Mouse (Mus musculus) left cerebral cortex, postnatal 36 days (tissue): Measurements from ENCODE around the gene 1810062G17Rik. TPM values are rescaled to one million over a fixed set of nuclear protein-coding genes. Genes with fewer than 3 reads are reported as not detected.
A peak's percentile ranks its signal among the peaks of the same experiment; 100 is the strongest.

ENCODE experiments used
- DNase-seq, 2 experiments: peaks; one replicate each; pipeline ENCODE4 v3.0.0; 2021 to 2022; ENCODE audit warnings: low spot score in 2 of 2, mixed read lengths in 1 of 2
- intact Hi-C: fragments of 180-260 bp; cut with DNase I; formaldehyde crosslinking; loops from one replicate; pipeline ENCODE4 v1.15.1; 2025
- microRNA-seq: library from miRNA; unstranded; fragments of <30 nt; microRNA quantifications from one replicate; pipeline ENCODE4 v1.2.0, GENCODE M21; 2022
- total RNA-seq, 2 experiments: library from RNA; stranded (reverse); gene quantifications; 2 replicates each; pipeline ENCODE4 v1.2.3; 2021

Gene 1810062G17Rik
- total RNA-seq, 2 experiments from 2014 or later = not detected

DNA sequence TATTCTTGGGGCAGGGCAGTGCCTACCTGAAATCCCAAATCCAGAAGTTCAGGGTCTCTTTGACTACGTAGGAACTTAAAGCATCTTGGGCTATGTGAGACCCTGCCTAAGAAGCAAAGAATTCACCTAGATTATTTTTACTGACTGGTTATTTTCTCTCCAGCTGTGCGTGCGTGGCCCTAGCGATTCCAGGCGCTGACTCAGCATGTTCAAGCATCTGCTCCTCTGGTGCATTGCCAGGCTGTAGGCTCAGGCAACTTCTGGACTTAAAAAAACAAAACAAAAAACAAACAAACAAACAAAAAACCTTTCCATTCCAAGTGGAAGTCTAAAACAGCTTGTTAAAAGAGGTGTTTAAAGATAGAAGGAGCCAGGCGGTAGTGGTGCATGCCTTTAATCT, 22.5 kb downstream of the 1810062G17Rik start:
- DNase-seq = no peak
- intact Hi-C loops = loop anchor here (5.0 kb wide), 1 partner anchor 316 kb away; no protein-coding TSS in a partner anchor

DNA sequence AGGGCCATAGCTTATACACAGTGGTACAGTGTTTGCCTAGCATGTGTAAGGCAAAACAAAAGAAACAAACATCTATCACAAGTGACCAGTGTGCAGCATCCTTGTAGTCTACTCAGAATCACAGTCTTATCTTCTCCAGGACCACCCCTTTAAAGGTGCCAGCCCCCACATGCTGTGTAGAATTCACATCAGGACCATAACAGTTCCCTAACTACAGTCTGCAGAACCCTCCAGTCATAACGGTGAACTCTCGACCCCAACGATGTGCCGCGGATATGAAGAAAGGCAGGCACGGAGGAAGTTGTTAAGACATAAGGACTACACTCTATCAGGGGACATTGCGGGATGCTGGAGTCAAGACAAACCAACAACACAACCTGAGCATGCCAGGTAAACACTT, 23.7 kb downstream of the 1810062G17Rik start:
- intact Hi-C loops = loop anchor here (5.0 kb wide), 1 partner anchor 317 kb away; no protein-coding TSS in a partner anchor
- DNase-seq = no peak

- DNase-seq = no peak
- intact Hi-C loops = no loop called here
Measured at GRCm38 (mm10) chr3:36500976-36501375, 25.2 kb downstream of the 1810062G17Rik start.

GRCm38 (mm10) chr3:36501546-36501945, 25.8 kb downstream of the 1810062G17Rik start:
- no peak for DNase-seq
- intact Hi-C loops = no loop called here

- DNase-seq = no peak
- intact Hi-C loops = no loop called here
Measured at GRCm38 (mm10) chr3:36505306-36505705, 29.6 kb downstream of the 1810062G17Rik start.

DNA sequence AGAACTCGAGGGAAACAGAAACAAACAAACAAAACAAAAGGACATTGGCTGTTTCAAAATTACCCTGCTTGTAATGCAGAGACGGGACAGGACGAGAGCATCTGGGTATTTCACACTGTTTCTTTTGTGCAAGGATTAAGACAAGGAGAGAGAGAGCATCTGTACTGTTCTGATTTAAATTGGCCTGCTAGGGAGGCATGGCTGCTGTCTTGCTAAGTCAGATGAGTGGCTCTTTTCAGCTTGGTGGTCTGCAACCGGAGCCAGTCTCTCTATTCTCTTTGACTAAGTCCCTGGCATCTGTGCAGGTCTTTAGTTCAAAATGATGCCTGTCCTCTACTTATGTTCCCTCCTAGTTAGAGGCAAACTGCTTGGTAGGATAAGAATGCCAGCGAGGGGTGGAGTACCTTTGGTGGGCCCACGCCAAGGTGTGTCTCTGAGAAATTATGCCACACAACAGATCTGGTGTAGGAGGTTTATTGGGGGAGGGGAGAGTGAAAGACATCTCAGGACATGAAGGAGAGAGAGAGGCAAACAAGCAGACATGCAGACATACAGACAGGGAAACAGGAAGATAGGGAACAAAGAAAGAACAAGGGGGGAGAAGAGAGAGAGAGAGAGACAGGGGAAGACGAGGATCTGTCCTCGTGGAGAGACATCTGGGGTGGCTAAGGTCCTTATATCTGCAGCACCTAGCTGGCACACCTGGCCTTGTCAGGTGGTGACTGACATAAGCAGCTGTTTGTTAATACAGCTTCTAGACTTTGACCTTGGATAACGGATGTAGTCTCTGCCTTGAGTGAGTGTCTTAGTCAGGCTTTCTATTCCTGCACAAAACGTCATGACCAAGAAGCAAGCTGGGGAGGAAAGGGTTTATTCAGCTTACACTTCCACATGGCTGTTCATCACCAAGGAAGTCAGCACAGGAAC, 30.3 kb downstream of the 1810062G17Rik start:
- intact Hi-C loops = no loop called here
- DNase-seq = no peak

DNA sequence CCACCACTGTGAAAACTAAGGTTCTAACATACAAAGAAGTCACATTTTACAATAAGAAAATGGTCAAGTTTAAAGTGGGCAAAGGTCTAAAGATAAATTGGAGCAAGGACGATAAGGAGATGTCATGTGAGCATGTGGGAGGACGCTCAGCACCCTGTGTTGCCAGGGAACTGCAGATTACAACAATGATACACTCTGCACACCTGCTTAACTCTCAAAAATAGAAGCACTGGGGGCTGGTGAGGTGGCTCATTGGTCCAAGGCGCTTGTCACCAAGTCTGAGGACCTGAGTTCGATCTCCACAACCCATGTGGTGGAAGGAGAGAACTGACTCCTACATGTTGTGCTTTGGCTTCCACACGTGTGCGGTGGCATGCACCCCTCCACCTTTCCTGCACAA, 35.8 kb downstream of the 1810062G17Rik start:
- intact Hi-C loops = no loop called here
- DNase-seq = no peak

DNA sequence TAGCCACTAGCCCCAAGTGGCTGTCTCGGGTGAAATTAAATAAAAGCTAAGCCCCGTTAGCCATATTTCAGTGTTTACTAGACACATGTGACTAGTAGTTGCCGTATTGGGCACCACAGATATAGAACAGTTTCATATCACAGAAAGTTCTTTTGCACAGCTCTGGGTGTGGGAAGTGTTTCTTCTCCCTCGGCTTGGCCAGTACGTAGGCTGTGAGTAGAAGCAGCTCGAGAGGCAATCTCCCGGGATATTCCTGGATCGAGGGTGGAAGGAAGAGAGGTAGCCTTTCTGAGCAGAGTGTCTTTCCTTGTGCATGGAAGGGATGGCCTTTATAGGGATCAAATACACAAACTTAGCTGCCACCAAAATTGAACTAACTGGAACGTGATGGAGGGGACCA, 40.5 kb downstream of the 1810062G17Rik start:
- peak; percentile 61 to 67 for DNase-seq
- intact Hi-C loops = no loop called here

DNA sequence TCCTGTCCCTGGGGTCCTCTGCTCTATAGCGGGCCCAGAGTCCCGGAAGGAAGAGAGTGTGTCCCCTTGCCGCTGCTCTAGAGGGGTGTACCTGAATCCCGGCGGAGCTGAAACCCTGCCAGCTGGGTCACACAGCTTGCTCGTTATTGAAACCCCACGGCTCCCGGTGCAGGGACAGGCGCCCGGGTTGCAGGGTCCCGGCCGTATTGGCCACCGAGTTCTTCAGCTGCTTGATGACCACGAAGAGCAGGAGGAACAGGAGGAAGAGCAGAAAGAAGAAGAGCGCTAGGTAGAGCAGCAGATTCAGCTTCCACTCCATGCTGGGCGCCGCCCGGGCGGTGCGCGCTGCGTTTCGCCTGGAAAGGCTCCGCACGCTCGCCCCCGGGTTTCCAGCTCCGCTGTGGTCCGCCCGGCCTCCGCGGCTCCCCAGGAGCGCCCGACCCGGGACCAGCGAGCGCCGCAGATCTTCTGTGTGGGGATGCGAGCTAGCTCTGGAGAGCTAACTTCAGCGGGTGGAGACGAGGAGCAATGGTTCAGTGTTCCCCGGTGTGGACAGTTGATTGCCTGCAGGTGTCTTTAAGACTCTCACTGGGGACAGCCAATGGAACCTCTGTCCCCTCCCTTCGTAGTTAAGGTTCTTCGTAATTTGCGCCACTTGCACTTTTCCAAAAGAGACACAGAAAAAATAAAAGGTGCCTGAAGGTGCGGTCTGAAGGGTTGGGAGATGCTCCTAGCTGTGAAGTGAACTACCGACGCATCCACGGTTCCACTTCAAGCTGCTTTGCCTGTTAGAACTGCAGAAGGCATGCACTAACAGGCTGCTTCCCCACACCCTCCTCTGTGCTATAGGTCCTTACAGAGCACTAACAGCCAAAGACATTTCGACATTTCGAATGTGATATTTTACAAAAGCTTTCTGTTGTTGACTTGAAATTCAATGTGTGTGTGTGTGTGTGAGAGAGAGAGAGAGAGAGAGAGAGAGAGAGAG, 45.6 kb downstream of the 1810062G17Rik start, which contains the start of gene Gm11549:
Gm11549 (minus strand) TSS at position 741 of the 988 bp plus-strand sequence.
- intact Hi-C loops = no loop called here
- DNase-seq = peak; percentile 68 to 76

- intact Hi-C loops = no loop called here
- no peak for DNase-seq
Measured at GRCm38 (mm10) chr3:36522137-36522536, 46.4 kb downstream of the 1810062G17Rik start.

GRCm38 (mm10) chr3:36524466-36524865, 48.7 kb downstream of the 1810062G17Rik start:
- intact Hi-C loops = no loop called here
- no peak for DNase-seq

GRCm38 (mm10) chr3:36530345-36530744, 54.6 kb downstream of the 1810062G17Rik start:
- intact Hi-C loops = no loop called here
- DNase-seq = peak; percentile 77 to 80

GRCm38 (mm10) chr3:36530781-36531180, 55.0 kb downstream of the 1810062G17Rik start:
- intact Hi-C loops = no loop called here
- DNase-seq = no peak

DNA sequence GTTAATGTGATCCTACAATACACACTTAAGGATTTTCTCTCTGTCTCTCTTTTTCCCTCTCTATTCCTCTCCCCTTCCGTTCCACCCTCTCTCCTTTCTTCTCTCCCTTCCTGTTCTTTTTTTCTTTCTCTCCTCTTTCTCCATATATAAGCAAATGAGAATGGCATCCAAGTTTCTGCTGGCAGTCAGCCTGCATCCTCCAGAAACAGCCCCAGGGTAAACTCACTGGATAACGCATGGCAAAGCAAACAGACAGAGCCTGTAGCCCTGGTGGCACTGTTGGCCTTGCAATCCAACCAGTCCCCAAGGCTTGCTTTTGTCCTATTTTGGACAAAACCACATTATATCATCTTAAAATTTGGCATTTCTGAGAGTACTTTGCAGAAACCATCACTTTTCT, 55.5 kb downstream of the 1810062G17Rik start:
- peak in 1 of 2 experiments; percentile 34 for DNase-seq
- intact Hi-C loops = no loop called here

Small RNA genes lying within 50 kb of the gene (microRNA-seq; reads per million reads assigned to microRNA genes)
- gene Mir7009 = not detected

Other genes starting within 250 kb of the 1810062G17Rik start
- 10 to 100 TPM; 64.2 to 67.8 TPM for gene Anxa5, start within 50 bp of the 1810062G17Rik start, total RNA-seq
- 10 to 100 TPM; 32.8 to 42.1 TPM for gene Gm11549, start 45.9 kb downstream of the 1810062G17Rik start, total RNA-seq
- 10 to 100 TPM; 39.1 to 41.9 TPM for gene Exosc9, start 76.7 kb downstream of the 1810062G17Rik start, total RNA-seq
- 1 to 10 TPM; 1.3 to 1.7 TPM for gene Ccna2, start 96.2 kb downstream of the 1810062G17Rik start, total RNA-seq
- gene Bbs7, start 137.5 kb downstream of the 1810062G17Rik start, total RNA-seq = 10 to 100 TPM; 12.8 to 16.6 TPM
- 10 to 100 TPM; 17.8 to 19.9 TPM for gene Trpc3, start 214.2 kb downstream of the 1810062G17Rik start, total RNA-seq